ENCODE assay signal across 20 mouse cellular contexts in the genomic region with DNA sequence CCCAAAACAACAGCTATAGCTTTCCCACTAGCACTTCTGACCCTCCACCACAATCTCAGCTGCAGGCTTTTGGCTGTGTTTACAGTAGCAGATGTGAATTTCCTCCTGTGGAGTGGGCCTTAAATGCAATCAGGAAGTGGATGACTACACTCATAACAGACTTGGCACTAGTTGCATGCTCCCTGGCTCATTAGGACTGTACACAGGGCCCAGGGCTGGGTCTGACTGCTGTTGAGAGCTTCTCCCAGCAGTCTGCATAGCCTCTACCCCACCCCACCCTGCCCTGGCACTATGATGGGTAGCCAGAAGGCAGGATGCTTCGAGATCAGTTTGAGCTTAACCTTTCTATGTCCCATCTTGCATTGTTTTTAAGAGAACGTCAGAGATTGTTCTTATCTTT.
DNase-seq lines count a peak whose midpoint lies in the region; ATAC-seq and TF ChIP-seq lines count a peak whose summit lies in the region.
"Had no signal": no experiment of that assay in that cellular context is flagged by ENCODE, and none has a peak within 500 bp of the region (broad histone marks: within the 10 kb centered on the region; RNA-seq: fewer than 3 reads in every experiment).

No protein-coding gene starts in this region.

- H3K9me3 ChIP-seq in hindbrain, embryonic 16.5 days (ENCODE audit: control insufficient read depth, low read length) = no peaks in the 10 kb centered on the region
- no peaks in the 10 kb centered on the region for H3K9me3 ChIP-seq in hindbrain, embryonic 12.5 days (replicated peaks)
- no peaks in the 10 kb centered on the region for H3K9me3 ChIP-seq in lung, embryonic 16.5 days (ENCODE audit: control insufficient read depth, low read length)
- H3K9me3 ChIP-seq: embryonic facial prominence, embryonic 15.5 days; forebrain, embryonic 10.5 days had no signal

- no peak overlapping the region for H3K4me3 ChIP-seq in hindbrain, embryonic 16.5 days (ENCODE audit: low read length)
- no peak overlapping the region for H3K4me3 ChIP-seq in hindbrain, embryonic 12.5 days
- H3K4me3 ChIP-seq in lung, embryonic 16.5 days (ENCODE audit: low read length) = no peak overlapping the region
- H3K4me3 ChIP-seq in heart, adult 2 months = no peak overlapping the region
- H3K4me3 ChIP-seq: embryonic facial prominence, embryonic 15.5 days; erythroblast, embryonic 14.5 days; forebrain, embryonic 10.5 days; heart, embryonic 13.5 days had no signal

- no peak overlapping the region for H3K4me2 ChIP-seq in hindbrain, embryonic 16.5 days (ENCODE audit: low read length)
- H3K4me2 ChIP-seq in hindbrain, embryonic 12.5 days (replicated peaks) = no peak overlapping the region
- H3K4me2 ChIP-seq in lung, embryonic 16.5 days (ENCODE audit: low read depth, low read length) = no peak overlapping the region
- H3K4me2 ChIP-seq: embryonic facial prominence, embryonic 15.5 days; heart, embryonic 13.5 days had no signal

- no peak for TF ChIP-seq EP300 in heart, adult 2 months (IDR thresholded peaks at IDR 0.05; ENCODE audit: insufficient read depth, low read depth, low read length)

- ATAC-seq in hindbrain, embryonic 16.5 days = peak; percentile 77; the same call in 1 of the 2 replicates
- no peak for ATAC-seq in hindbrain, embryonic 12.5 days (ENCODE audit: low FRiP score)
- ATAC-seq in lung, embryonic 16.5 days (ENCODE audit: low read depth) = peak; percentile 36; the same call in 1 of the 2 replicates
- ATAC-seq in granulocyte monocyte progenitor cell, adult 5-6 weeks (replicated peaks; ENCODE audit: poor library complexity, severe bottlenecking) = 0 out of 2 replicates have a peak, but pooled peaks have one; percentile 24
- ATAC-seq: forebrain, embryonic 14.5 days; intestine, embryonic 16.5 days had no signal

- no peaks in the 10 kb centered on the region for H3K27me3 ChIP-seq in hindbrain, embryonic 16.5 days (replicated peaks; ENCODE audit: control insufficient read depth, insufficient read depth, low read length)
- no peaks in the 10 kb centered on the region for H3K27me3 ChIP-seq in hindbrain, embryonic 12.5 days
- no peaks in the 10 kb centered on the region for H3K27me3 ChIP-seq in lung, embryonic 16.5 days (ENCODE audit: control insufficient read depth, insufficient read depth, low read depth, low read length)
- H3K27me3 ChIP-seq in heart, adult 2 months (ENCODE audit: control insufficient read depth, insufficient read depth, low read length) = no peaks in the 10 kb centered on the region
- H3K27me3 ChIP-seq: CH12.LX; embryonic facial prominence, embryonic 15.5 days; heart, embryonic 13.5 days had no signal

- H3K79me2 ChIP-seq in heart, adult 2 months (replicated peaks; ENCODE audit: control insufficient read depth, insufficient read depth, low read length) = no peaks in the 10 kb centered on the region

- no peaks in the 10 kb centered on the region for H3K4me1 ChIP-seq in hindbrain, embryonic 16.5 days (ENCODE audit: control insufficient read depth, insufficient read depth, low read depth, low read length)
- H3K4me1 ChIP-seq in hindbrain, embryonic 12.5 days = 0 out of 2 replicates have a peak, but pooled peaks cover 3% of the 10 kb centered on the region
- H3K4me1 ChIP-seq in lung, embryonic 16.5 days (replicated peaks; ENCODE audit: control insufficient read depth, insufficient read depth, low read length) = no peaks in the 10 kb centered on the region
- H3K4me1 ChIP-seq in heart, adult 2 months (ENCODE audit: control insufficient read depth, insufficient read depth, low read length) = no peaks in the 10 kb centered on the region
- H3K4me1 ChIP-seq: embryonic facial prominence, embryonic 15.5 days had no signal

- TF ChIP-seq POLR2A in heart, adult 2 months (IDR thresholded peaks at IDR 0.05; ENCODE audit: insufficient read depth, low read depth, low read length) = no peak

- no peak overlapping the region for H3K27ac ChIP-seq in hindbrain, embryonic 16.5 days (ENCODE audit: low read depth, low read length)
- H3K27ac ChIP-seq in hindbrain, embryonic 12.5 days = no peak overlapping the region
- no peak overlapping the region for H3K27ac ChIP-seq in lung, embryonic 16.5 days (ENCODE audit: low read length)
- H3K27ac ChIP-seq in heart, adult 2 months = no peak overlapping the region
- H3K27ac ChIP-seq: embryonic facial prominence, embryonic 15.5 days; forebrain, embryonic 10.5 days; heart, embryonic 13.5 days had no signal

- whole genome bisulfite sequencing in hindbrain, embryonic 16.5 days = 80% methylated on average over 2 of the region's 2 CpGs
- 84% methylated on average over 2 of the region's 2 CpGs for WGBS in hindbrain, embryonic 12.5 days
- 65% methylated on average over 2 of the region's 2 CpGs for WGBS in lung, embryonic 16.5 days
- 51% methylated on average over 2 of the region's 2 CpGs for WGBS in heart, adult 2 months

- peaks cover 9% of the 10 kb centered on the region for H3K36me3 ChIP-seq in hindbrain, embryonic 16.5 days (ENCODE audit: control insufficient read depth, insufficient read depth, low read length)
- peaks cover 7% of the 10 kb centered on the region for H3K36me3 ChIP-seq in hindbrain, embryonic 12.5 days
- no peaks in the 10 kb centered on the region for H3K36me3 ChIP-seq in lung, embryonic 16.5 days (ENCODE audit: control insufficient read depth, insufficient read depth, low read length)
- no peaks in the 10 kb centered on the region for H3K36me3 ChIP-seq in heart, adult 2 months (ENCODE audit: control insufficient read depth, insufficient read depth, low read length)
- H3K36me3 ChIP-seq: embryonic facial prominence, embryonic 15.5 days; forebrain, embryonic 10.5 days; heart, embryonic 13.5 days had no signal

- intact Hi-C loops in heart, adult 2 months (cut with DNase I) = no loop called here

- TF ChIP-seq CTCF in heart, adult 2 months (IDR thresholded peaks at IDR 0.05) = no peak

- DNase-seq in cerebellum, postnatal 14 days = peak; percentile 25 to 31
- DNase-seq in cerebellum, adult 8-10 months = no peak
- DNase-seq in lung, postnatal 25 days (ENCODE audit: low spot score) = no peak
- no peak for DNase-seq in heart, adult 2 months
- DNase-seq: adrenal gland, adult 2 months; adrenal gland, postnatal 25 days; embryo, embryonic 11 days; gastrocnemius, postnatal 36 days; kidney, adult 2 months had no signal

- H3K9ac ChIP-seq in hindbrain, embryonic 16.5 days (ENCODE audit: low read depth, low read length) = no peak overlapping the region
- no peak overlapping the region for H3K9ac ChIP-seq in hindbrain, embryonic 12.5 days
- H3K9ac ChIP-seq in lung, embryonic 16.5 days (ENCODE audit: low read length) = no peak overlapping the region
- no peak overlapping the region for H3K9ac ChIP-seq in heart, adult 2 months (ENCODE audit: low read depth, low read length)
- H3K9ac ChIP-seq: embryonic facial prominence, embryonic 15.5 days; heart, embryonic 13.5 days had no signal

Comparison
In these comparisons a context has a peak if more than half of its experiments do, and no peak if none do; other contexts are left out.
1. DNase-seq: peak in cerebellum, postnatal 14 days (2 of 2); none in cerebellum, adult 8-10 months (single experiment), lung, postnatal 25 days (single experiment) and heart, adult 2 months (0 of 2).